Mouse (Mus musculus) kidney, postnatal 14 days (tissue): ENCODE measurements at regions not wholly inside any gene's neighbourhood (a gene's known extent, or its start where the extent isn't known, plus 50 kb on each side); places are given as distances from the start of the nearest gene placed in this dataset.
"Not testable (repeated sequence)": the region's sequence is repeated elsewhere in the genome, so short reads cannot be mapped to it uniquely, and the experiment has no call there.

Experiments
- DNase-seq: peaks from one replicate; pipeline ENCODE4 v3.0.0; 2022; ENCODE audit warnings: mixed read lengths

DNA sequence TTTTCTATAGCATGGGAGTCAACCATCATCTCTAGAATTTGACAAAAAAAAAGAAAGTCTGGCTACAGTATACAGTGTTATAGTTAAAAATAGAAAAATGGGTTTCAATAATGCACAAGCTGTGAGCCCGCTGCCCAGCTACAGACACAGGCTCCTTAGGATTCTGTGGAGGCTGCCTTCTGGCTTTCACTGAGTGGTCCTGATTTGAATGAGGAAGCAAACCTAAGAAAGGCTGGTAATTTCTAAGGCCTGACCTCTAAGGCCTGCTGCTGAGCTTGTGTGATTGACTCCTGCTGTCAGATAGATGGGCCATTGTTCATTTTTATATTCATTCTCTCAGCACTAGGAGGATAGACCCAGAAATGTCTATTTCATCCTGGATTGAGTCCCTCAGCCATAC is 67.7 kb downstream of the Alg10b start:
- no peak for DNase-seq

DNA sequence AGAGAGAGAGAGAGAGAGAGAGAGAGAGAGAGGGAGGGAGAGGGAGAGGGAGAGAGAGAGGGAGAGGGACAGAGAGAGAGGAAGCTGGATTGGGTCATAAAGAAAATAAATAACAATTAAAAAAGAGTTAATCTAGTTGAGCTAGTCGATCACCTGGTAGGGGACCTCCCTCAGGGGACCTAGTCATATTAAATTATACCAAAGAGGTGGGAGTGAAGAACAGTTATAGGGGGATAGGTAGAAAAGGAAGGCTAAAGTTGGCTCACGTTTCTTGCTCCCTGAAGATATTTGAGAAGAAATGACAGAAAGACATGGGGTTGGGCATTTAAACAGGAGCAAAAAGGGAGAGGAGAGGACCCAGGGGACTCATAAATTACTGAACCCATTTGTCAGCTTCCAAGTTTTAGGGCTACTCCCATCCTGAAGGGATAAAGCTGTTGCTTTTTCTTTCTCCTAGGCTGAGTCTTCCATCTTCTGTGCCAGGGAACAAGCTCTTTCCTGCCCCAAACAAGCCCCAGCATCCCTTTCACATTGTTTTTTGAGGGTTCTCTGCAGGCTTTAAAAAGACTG is 70.3 kb downstream of the Alg10b start:
- no peak for DNase-seq

DNA sequence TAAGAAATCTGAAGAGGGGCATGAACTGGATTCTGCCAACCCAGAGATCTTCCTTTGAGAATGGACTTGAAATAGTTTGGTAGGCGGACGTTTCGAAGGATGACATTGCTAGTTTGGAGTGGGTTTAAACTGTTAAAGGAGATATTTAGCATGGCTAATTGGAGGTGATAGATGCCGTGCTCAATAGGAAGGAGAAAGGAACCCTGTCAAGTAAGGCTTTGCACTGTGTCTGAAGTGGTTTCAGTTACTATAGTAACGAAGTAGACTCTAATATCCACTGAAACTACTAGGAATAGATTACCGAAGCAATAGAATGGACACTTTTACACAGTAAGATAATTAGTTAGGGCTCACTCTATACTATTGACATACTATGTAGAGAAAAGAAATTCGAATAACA is 74.5 kb downstream of the Alg10b start:
- DNase-seq, result no peak

DNA sequence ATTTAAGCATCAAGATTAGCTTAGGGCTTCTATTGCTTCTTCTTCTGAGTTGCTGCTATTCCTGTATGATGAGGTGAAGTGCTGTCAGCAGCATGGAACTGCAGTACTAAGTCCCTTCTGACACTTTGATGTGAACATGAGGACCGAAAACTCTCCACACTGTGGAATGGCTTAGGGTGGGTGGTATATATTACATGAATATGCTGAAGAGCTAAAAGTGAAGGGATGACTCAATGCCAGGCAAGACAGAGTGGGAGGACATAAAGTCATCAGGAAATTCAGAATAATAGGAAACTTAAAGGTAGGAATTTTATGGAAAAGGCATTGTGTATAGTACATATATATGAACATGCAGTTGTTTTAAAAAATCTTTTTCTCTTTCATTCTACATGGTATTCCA is 79.3 kb downstream of the Alg10b start:
- no peak for DNase-seq

DNA sequence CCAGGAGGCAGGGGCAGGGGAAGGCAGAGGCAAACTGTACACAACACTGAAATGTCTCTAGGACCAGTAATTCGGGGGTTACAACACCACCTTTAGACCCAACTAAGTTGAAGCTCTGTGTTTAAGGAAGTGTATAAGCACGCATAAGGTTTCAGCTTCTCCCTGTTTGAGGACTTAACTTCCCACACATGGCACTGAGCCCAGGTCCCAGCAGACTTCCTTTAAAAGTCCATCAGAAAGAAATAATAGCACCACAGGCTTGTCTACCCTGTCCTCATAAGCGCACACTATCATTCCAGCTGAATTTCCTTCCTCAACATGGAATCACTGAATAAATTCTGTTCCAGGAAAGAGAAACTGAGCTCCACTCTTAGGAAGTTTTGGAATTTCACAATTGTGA is 80.9 kb downstream of the Alg10b start:
- DNase-seq, result peak; percentile 7

DNA sequence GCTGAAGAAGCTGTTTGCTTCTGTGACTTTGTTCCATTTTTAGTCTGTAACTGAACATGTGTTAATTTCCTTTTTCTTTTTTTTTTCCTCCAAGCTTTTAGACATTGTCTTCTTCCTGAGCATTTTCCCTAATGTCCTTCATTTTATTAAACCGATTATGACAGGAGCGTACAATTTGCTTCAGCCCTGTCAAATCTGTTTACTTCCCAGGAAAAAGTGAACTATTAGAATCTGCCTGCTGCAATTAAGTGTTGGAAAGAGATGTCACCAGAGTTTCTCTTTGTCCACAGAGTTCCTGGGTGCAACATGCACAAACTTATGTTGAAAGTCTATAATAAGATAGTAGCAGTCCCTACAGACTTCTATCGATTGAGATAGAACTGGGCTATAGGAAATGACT is 82.8 kb downstream of the Alg10b start:
- no peak for DNase-seq

DNA sequence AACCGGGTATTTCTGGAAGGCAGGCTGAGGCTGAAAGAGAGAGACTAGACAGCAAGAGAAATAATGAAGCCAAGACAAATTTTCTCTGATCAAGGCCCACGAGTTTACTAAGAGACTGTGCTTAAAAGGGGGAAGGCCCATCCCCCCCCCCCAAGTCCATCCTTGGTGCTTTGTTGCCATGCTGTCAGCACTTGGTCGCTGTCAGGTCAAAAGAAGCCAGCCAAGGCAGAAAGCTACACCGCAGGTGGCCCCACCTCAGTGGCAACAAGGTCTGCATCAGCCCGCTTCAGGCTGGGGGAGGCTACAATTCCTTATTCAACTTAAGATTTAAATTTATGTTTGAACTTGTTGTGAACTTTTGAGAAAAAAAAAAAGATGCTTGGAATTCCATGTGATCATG is 84.3 kb downstream of the Alg10b start:
- not testable (repeated sequence) for DNase-seq

DNA sequence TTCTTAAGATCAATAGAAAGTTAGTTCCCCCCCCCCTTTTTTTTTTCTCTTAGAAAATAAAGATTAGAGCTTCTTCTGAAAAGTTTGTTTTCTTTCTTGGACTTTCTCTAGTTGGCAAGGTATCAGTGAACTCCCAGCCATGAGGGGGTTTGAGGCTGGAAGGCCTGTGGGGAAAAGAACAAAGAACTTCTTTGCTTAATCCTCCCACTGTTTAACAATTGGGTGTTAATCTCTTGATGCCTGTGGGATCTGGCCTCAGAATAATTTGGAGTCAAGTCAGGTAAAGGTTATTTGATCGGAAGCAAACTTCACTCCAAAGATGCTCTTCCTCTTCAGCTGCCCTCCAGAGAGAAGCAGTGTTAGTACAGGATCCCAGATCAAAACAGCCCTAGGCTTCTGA is 84.8 kb downstream of the Alg10b start:
- DNase-seq, result no peak

DNA sequence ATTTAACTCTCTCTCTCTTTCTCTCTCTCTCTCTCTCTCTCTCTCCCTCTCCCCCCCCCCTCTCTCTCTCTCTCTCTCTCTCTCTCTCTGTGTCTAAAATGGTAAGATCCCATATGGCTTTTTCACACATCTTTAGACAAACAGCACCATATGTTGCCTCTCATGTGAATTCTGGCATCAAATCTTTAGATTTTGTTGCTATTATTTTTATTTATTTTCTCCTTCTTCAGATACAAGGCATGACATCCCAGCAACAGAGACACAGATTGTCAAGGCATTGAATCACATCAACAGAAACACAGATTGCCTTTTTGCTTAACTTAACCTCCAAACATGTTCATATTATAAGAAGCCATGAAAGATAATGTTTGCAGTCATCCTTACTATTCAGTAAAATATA is 85.6 kb downstream of the Alg10b start:
- DNase-seq, result no peak

DNA sequence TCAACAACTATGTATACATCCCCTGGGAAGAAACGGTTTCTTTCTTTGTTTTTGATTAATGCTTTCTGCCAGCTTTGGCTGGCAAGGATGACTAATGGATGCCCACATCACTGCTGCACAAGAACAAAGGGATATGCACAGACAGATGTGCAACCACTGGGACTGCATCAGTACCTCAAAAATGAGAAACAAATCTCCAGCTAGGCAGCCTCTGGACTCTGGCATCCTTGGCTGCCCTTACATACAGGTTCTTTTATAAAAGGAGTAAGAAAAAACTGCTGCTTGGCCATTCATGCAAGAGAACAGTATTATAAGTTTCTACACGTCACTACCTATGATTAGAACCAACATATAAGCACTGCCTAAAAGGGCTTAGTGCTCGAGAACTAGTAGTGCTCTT is 97.7 kb downstream of the Alg10b start:
- no peak for DNase-seq

DNA sequence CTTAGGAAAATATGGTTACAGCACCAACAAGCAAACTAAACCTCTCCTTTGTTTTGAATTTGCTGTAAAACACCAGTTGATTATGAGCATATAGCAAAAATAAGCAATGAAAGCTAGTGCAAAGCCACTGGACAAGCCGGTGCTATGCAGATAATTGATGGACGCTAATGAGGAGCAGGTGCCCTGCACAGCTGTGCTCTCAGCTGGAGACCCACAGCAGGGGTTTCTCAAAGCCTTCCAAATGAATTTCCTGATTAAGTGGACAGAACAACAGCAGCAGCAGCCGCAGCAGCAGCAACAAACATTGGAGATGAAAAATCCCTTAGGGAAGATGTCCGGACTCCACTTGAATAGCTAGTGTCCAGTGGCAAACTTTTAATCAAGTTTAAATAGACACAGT is 109.2 kb downstream of the Alg10b start:
- peak; percentile 10 for DNase-seq

DNA sequence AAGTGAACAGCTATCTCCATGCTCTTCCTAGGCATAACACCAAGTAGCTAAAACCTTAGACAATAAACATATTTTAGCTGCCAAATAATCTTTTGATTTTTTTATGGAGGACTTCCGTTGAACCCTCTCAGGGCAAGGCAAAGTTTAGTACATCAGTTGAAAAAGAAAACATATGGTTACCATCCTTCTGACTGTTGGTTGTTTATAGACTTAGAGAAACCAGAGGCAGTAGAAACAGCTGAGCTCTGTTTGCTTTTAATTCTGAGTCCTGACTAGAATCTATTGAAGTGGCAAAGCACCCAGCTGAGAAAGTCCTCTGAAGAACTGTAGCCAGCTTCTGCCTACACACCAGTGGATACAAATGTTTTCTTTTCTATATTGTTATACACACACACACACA is 109.7 kb downstream of the Alg10b start:
- no peak for DNase-seq

DNA sequence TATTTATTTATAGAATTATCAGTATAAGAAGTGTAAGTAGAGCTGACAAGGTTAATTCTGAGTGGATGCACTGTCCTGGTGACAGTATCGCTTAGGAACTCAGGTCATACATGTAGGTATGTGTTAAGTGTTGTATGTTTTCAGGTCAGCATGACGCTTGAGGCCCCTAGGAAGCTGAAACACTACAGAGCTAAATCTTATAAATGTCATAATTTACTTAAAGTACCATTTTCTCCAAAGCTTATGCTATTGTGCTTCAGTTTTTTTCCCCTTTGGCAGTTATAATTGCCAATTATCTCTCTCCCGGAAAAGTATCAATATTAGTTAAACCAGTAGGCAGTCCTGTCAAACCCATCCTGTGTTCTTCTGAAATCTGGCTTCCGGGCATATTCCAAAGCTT is 110.3 kb downstream of the Alg10b start:
- DNase-seq, result no peak

DNA sequence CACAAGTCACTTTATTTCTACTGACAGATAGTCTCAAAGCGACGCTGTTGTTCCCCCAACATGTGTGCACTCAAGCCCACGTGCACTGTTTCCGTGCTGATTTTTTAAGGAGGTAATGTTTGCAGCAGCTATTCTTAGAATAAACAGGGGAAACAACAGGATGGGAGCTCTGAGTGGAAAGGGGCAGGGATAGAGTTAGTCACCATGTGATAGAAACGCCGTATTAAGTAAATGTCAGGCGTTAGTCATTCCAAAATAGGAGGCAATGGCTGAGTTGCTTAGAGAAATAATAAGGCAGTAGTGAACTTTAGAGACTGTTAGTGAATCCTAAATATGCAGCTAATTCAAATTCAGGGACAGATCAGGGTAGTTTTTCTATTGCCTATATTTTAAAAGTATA is 111.4 kb downstream of the Alg10b start:
- DNase-seq, result no peak

DNA sequence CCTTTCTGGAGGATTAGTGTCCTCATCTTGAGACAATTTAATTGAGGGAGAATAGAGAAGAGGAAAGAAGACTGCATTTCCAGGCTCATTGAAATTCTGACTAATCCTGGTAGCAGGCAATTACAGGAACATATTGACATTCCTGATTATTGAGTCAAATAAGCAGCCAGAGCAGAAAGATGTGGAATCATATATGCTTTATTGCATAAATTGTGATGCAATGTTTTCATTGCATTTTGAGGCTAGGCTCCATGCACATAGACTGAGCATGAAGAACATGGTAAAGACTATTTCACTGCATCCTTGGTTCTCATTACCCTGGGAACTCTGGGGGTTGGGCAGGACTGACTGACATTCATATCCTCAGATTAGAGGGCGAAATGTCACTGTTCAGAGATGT is 116.0 kb downstream of the Alg10b start:
- no peak for DNase-seq

DNA sequence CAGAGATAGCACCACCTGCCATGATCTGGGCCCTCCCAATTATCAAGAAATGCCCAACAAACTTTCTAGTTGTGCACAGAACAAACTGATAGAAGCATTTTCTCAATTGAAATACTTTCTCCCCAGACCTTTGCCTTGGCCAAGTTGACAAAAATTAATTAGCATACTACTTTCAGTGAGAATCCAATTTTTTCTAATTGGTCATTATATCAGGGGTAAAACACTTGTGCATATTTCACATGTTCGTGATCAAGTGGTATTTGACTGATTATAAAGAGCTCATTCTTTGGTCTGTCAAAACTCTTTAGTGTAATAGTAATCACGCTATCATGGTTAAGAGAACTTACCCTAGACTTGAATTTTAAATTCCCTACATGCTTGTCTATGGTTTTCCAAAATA is 117.2 kb downstream of the Alg10b start:
- no peak for DNase-seq

DNA sequence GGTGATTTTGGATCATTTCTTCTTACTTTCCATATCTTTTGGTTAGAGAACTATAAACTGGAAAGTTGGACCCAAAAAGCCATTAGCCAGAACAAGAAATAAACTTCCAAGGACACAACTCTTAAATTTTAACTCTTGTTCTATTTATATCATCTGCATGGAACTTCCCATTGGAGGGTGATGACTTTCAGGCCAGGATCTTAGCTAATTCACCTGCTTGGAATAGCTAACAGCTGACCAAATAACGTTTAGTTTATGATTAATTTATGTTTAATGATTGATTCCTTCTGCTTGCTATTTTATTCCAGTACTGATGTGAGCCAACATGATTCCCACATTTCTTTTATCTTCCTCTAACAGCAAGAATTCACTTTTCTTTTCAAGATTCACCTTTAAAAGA is 119.7 kb downstream of the Alg10b start:
- DNase-seq, result peak; percentile 22

DNA sequence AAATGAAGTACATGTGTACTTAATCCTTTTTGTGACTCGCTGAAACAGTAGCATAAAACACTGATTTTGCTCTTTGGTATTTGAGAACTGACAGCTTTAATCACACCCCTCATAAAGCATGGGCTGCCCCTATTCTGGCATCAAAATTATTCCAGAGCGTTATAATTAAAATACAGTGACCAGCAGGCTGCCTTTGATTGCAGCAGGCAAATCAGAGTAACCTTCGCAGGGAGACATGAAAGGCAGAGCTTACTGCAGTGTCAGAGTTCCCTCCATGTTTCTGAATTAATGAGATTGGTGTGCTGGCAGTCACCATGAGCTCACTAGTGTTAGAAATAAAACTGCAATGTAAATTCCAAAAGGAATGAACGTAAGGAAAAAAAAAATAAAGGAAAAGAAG is 120.8 kb downstream of the Alg10b start:
- peak; percentile 6 for DNase-seq

DNA sequence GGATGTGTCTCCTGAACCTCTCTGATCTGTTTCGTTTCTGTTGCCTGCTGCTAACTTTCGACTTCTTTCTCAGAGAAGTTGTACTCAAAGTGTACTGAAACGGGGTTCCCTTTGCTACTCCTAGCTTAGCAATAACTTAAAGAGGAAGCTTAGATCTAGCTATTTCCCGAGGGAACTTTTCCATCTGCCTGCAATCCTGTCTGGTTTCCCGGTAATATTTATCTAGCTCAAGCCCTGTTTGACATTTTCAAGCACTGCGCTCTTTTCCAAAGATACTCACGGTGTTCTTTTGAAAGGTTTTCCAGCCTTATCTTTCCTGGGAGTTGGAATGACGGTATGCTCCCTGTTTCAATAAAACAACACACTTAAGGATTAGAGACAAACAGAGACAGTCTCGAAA is 122.1 kb downstream of the Alg10b start:
- no peak for DNase-seq

DNA sequence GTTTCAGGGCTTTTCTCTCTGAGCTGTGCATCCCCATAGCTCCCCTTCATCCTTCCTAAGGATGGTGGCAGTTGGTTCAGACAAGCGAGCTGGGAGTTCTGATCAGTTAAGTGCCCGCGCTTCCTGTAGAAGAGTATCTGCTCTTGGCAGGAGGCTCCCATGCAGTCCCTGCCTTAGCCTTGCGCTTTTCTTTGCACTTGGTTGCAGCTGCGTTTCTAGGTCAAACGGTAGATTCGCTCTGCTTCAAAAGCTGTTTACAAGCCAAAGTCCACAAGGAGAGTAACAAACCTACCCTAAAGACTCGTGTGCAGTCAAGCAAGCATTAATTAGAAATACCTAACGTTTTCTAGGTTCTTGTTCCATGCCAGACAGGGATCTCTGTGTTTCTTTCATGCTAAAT is 122.6 kb downstream of the Alg10b start:
- peak; percentile 63 for DNase-seq

DNA sequence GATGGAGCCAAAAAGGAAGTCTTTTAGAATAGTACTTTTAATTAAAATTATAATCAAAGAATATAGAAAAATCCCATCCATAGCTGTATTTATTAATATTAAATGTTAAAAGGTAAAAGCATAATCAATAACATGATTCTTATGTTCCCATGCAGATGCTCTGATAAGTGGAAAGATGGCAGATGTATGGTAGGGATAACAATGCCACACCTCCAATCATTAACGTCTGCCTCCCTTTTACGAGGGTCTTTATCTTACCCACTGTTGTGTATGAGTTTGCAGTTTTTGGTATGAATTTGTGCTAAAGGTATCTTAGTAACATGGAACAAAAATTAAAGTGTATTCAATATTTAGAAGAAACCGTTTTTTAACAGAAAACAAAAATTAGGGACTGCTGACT is 127.8 kb downstream of the Alg10b start:
- no peak for DNase-seq

DNA sequence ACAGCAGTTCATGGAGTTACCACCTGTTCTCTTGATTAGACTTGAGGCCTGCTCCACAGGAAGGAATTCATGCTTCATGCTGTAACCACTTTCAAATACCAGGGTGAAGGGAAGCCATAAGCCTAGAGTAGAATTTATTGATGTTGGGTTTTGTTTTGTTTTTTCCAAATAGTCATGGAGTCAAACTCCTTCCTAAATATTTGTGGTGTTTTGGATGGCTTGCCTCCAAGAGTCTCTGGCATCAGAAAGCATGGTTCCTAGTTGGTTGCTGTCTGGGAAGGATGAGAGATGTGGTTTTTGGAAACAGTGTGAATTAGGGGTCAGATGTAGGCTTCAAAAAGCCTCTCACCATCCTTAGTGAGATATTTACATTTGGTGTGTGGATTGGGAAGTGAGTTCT is 141.5 kb downstream of the Alg10b start:
- no peak for DNase-seq

DNA sequence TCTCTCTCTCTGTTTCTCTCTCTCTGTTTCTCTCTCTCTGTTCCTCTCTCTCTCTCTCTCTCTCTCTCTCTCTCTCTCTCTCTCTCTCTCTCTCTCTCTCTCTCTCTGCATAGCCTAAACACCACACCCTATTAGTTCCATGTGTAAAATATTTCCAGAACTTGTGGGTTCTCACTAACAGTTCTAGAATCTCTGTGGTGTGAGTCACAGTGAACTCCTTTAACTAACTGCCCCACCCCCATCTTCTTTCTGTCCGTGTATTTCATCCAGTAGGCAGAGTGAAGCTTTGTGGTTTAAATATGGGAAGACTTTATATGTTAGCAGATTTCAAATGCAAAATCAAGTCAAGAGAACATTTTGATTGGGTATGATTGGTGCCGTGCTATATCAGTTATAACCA is 153.8 kb downstream of the Alg10b start:
- no peak for DNase-seq

DNA sequence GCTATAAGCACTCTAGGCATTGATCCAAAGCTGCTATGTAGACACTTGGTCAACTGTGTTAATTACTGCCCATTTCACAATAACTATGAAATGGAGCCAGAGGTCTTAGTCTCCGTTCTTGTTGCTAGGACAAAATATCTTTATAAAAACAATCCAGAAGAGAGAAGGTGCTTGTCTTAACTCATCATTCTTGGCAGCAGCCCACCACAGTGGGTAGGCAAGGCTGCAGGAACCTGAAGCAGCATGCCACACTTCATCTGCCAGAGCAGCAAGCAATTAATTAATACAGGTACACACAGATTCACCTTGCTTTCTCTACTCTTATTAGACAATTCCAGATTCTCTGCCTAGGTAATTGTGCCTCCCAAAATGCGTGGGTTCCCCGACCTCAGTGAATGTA is 172.8 kb downstream of the Alg10b start:
- no peak for DNase-seq

DNA sequence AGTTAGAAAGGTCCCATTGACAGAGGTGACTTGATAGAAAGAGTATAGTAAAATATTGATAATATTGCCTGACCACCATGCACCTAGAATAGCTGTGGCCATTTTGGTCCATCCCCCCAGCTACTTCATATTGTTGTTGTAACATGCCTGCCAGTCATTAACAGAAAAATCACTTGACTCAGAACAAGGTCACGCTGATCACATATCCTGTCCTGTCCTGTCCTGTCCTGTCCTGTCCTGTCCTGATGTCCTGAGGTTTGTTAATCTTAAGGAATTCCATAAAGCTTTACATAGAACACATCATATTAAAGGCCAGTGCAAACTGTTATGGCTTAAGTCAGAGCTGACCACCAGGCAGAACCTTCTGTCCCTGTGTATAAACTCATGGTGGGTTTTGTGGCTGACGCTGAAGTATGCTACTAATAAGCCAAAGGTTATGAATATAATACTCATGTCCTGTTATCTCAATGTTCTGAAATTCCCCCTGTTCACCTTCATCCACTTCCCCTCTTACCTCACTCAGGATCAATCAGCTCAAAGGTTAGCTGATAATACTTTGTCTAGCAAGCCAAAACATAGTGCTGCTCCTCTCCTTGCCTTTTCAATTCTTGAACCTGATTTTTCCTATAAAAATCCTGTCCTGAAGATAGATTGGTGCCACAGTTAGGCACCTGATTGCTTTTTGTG is 173.7 kb downstream of the Alg10b start:
- no peak for DNase-seq
